Mouse (Mus musculus) c-Kit-positive CD71-negative TER-119-negative erythroid progenitor cells, embryonic 14.5 days (primary cell): ENCODE results near the gene Rbfox2.
"Not testable (repeated sequence)": the region's sequence is repeated elsewhere in the genome, so short reads cannot be mapped to it uniquely, and the experiment has no call there.

Experiments
- DNase-seq: peaks from one replicate; pipeline ENCODE4 v3.0.0-alpha.2; 2013; ENCODE audit warnings: low read depth

The Rbfox2 gene

DNA sequence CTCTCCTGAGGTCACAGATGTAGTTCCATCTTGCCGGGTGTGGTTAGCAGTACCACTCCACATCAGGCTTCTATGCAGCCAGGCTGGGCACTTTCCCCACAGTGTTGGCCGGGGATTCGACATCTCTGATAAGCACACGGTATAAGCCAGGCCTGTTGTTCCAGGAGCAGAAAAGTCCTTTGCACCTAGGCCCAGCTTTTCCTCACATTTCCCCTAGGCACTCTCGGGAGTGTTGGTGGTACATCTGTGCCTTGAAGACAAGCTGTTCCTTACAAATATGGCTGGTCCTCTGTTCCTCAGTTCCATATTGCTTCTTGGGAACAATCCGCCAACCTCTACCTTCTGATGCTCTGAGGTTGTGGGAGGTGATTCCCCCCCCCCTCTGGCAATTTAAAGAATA, 240.6 kb downstream of the Rbfox2 start:
- DNase-seq = no peak

GRCm38 (mm10) chr15:77065259-77065852, 241.4 kb downstream of the Rbfox2 start:
- DNase-seq = no peak

DNA sequence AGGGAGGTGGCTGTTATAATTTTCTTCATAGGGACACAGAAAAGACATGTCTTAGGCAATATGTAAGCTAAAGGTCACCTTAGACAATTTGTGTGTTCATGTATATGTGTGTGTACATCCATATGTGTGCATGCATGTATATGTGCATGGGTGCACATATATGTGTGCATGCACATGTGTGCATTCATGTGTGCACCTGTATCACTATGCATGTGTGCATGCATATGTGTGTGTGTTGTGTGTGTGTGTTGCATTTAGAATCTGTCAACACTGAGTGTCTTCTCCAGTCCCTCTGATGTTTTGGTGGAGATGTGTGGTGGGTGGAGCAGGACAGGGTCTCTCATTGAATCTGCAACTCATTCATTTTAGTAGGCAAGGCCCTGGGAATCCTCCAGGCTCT, 244.1 kb downstream of the Rbfox2 start:
- DNase-seq = no peak

- DNase-seq = not testable (repeated sequence)
Observed at GRCm38 (mm10) chr15:77059416-77059815, 247.4 kb downstream of the Rbfox2 start.

GRCm38 (mm10) chr15:77058566-77058965, 248.2 kb downstream of the Rbfox2 start:
- DNase-seq = no peak

DNA sequence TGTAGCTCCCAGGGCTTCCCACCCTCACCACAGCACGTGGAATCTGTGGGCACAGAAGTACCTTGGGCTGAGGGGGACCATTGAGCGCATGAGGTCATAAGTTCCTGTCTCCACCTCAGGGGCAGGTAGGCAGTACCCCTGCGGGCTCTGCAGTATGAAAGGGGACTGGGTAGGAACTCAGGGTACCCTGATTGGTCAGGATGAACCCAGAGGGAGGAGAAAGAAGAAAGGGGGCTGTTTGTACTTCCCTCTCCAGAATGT, 250.1 kb downstream of the Rbfox2 start:
- DNase-seq = no peak

- no peak for DNase-seq
Observed at GRCm38 (mm10) chr15:77056001-77056790, 250.6 kb downstream of the Rbfox2 start.

GRCm38 (mm10) chr15:77054611-77055175, 252.1 kb downstream of the Rbfox2 start:
- no peak for DNase-seq

- DNase-seq = no peak
Observed at GRCm38 (mm10) chr15:77053021-77053420, 253.8 kb downstream of the Rbfox2 start.

GRCm38 (mm10) chr15:77052176-77052575, 254.6 kb downstream of the Rbfox2 start:
- DNase-seq = no peak

- DNase-seq = no peak
Observed at GRCm38 (mm10) chr15:77050570-77050969, 256.2 kb downstream of the Rbfox2 start, which contains the start of gene Mb. Gene Mb, minus strand, starts transcription at chr15:77050670.

- no peak for DNase-seq
Observed at GRCm38 (mm10) chr15:77045609-77046008, 261.2 kb downstream of the Rbfox2 start.

DNA sequence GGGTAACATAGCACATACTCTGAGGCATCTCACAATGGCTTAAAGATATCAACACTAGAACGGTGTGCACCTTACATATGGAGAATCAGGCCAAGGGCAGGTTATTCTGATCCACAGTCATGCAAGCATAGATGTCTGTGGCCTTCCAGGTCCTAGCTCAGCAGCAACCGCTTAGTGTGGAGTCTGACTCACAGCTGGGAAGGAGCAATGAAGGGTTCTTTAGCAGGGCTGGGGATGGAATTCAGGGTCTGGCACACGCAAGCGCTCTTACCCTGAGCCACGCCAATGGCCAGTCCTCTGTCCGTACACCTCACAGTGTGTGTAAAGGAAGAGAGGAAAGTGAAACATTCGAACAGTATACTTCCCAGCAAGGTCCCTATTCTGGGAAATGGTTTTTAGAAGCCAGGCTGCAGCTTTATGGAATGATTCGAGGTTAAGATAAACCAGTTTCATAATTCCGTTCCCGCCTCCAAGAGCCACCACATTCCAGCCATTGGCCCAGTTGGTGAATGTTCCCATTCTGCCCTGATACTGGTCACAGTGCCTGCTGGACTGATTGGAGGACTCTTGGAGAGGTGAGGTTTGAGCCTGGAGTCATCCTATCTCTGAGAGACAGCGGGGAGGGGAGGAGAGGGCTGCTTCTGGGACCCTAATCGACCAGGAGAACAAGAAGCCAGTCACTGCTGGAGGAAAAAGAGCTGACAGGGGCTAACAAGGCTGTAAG, 262.0 kb downstream of the Rbfox2 start, which contains the start of gene Apol6:
Gene Apol6, plus strand, starts transcription at position 133 of the 724 bp plus-strand sequence.
- no peak for DNase-seq

- DNase-seq = no peak
Observed at GRCm38 (mm10) chr15:77040784-77041183, 266.0 kb downstream of the Rbfox2 start.

- DNase-seq = no peak
Observed at GRCm38 (mm10) chr15:77039211-77039700, 267.5 kb downstream of the Rbfox2 start.

DNA sequence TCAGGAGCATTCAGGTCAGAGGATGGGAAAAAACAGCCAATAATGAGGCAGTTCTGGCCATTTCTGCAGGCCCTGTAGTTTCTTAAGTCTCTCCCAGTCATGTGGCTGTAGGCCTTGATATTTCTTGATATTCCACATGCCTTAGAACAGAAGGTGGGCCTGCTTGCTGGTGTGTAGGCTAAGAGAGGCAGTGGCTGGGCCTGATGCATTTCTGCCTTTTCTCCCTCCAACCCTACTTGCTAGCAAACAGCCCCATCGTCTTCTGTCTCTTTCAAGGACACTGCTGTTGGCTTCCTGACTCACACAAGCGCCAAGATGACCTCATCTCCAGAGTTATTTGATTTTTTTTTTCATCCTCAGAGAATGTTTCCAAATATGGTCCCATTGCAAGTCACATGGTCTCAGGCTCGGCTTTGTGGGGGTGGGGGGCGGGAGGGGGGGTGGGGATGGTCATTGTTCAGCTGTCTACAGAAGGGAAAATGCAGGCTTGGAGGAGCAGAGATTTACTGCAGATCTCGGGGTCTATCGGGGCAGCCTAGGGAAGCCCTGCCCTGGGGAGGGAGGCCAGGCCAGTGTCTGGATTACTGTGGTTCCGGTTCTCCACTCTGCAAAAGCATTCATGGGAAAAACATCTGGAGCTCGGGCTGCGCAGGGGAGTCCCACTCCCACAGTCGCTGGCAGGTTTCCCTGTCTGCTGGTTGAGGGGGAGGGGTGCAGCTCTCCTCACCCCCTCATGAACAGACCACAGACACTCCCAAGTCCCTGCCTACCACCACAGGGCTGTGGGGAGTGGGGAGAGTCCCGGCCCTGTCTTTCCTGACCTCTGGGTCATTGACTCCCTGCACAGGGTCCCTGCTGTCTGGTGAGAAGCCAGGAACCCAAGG, 269.3 kb downstream of the Rbfox2 start:
- no peak for DNase-seq

DNA sequence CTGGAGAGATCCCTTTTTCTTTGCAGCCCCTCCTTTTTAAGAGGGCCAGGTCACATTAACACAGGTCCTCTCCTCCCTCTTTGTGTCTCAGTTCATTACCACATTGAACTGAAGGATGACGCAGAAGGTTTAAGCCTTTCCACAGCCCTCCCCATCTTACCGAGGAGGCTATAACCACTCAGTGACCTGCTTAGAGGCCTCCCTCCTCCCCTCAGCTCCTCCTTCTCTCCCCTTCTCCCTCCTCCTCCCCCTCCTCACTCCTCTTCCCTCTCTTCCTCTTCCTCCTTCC, 269.9 kb downstream of the Rbfox2 start:
- no peak for DNase-seq

DNA sequence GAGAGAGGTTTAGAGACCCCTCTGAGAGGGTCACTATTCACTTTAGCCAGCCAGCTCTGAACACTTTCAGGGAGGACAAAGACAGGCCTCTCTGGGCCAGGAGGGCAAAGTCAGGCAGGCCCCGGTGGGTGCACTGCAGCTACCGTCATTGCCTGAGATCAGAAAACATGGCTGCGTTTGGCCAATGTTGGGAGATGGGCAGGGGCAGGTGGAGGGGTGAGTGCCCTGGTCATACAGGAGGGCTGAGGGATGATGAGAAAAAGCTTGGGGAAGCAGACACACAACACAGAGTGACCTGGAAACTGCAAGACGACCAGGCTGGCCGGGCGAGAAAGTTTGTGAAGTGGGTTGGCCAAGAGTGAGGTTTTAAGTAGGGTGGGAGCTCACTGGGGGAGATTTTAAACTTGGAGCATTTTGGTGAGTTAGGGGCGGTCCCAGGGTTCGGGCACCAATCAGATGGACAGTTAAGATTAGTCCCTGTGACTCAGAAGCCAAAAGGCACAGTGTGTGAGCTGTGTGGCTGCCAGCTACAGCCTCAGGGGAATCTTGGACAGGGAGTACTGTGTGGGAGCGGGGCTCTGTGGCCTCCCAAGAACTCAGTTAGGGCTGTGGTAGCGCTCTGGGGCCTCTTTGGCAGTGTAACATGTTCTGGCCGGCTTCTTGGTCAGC, 270.4 kb downstream of the Rbfox2 start:
- DNase-seq = no peak

DNA sequence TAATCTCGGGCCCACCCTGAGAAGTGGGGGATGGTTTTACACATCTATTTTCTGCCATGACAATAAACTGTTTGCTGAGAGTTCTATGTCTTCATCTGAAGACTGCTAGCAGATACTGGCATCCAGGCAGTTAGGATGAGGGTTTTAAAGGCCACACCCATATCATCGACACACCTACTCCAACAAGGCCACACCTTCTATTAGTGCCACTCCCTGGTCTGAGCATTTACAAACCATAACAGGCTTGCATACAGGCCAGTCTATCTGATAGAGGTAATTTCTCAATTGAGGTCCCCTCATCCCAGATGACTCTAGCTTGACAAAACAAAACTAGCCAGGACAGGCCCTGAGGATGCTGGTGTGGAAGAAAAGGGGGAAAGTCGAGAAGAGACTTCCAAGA, 271.2 kb downstream of the Rbfox2 start:
- DNase-seq = no peak

DNA sequence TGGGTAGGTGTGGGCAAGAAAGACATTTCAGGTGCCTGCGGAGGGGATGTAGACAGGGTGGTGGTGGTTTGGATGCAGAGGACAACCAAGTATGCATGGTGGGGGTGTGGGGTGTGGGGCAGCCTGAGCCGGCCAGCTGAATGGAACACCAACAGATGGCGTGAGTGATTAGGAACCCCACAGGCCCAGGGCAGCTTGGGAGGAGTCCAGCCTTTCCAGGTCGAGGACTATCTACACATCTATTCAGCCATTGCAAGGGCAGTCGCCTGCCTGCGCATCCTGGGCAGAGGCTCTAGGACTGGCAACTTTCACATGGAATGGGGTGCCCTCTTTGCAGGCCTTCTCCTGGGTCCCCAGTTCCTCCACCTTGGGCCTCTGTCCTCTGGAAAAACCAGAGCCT, 272.3 kb downstream of the Rbfox2 start:
- no peak for DNase-seq

- no peak for DNase-seq
Observed at GRCm38 (mm10) chr15:77031271-77031670, 275.5 kb downstream of the Rbfox2 start.
